Mouse (Mus musculus) lung, postnatal 0 days (tissue): ENCODE measurements around the gene Zfp719. TPM values are rescaled to one million over a fixed set of nuclear protein-coding genes. Genes with fewer than 3 reads are reported as not detected.
A peak's percentile ranks its signal among the peaks of the same experiment; 100 is the strongest.

ENCODE experiments used
- ATAC-seq: fragments of 200-750 bp; cut with Nextera tagmentation; 2 replicates; pipeline ENCODE4 v1.8.0; 2017; ENCODE audit warnings: moderate library complexity
- DNase-seq: peaks from one replicate; pipeline ENCODE4 v3.0.0-alpha.2; 2016; ENCODE audit warnings: low spot score
- H3K27ac ChIP-seq: fragments of 300-500 bp; sonication (generic); 2 replicates; pipeline ENCODE4 v1.5.1; 2014; ENCODE audit warnings: antibody characterized with exemption, mild to moderate bottlenecking, low read length, mixed read lengths
- H3K27me3 ChIP-seq: fragments of 300-500 bp; sonication (generic); replicated peaks from 2 replicates; pipeline ENCODE4 v1.6.1; 2014; ENCODE audit warnings: low read length, mixed read lengths; ENCODE audit not compliant: insufficient read depth
- H3K36me3 ChIP-seq: fragments of 300-500 bp; sonication (generic); 2 replicates; pipeline ENCODE4 v1.6.1; 2014; ENCODE audit warnings: low read length, mixed read lengths; ENCODE audit not compliant: insufficient read depth
- H3K4me1 ChIP-seq: fragments of 300-500 bp; sonication (generic); 2 replicates; pipeline ENCODE4 v1.6.1; 2014; ENCODE audit warnings: antibody characterized with exemption, low read depth, low read length, mixed read lengths; ENCODE audit not compliant: insufficient read depth
- H3K4me2 ChIP-seq: fragments of 300-500 bp; sonication (generic); replicated peaks from 2 replicates; pipeline ENCODE4 v1.6.1; 2014; ENCODE audit warnings: low read depth, mild to moderate bottlenecking, low read length, moderate library complexity, mixed read lengths
- H3K4me3 ChIP-seq: fragments of 300-500 bp; sonication (generic); 2 replicates; pipeline ENCODE4 v1.5.1; 2014; ENCODE audit warnings: low read depth, low read length
- H3K9ac ChIP-seq: fragments of 300-500 bp; sonication (generic); replicated peaks from 2 replicates; pipeline ENCODE4 v1.6.1; 2014; ENCODE audit warnings: low read depth, mild to moderate bottlenecking
- H3K9me3 ChIP-seq: fragments of 300-500 bp; sonication (generic); 2 replicates; pipeline ENCODE4 v1.6.1; 2016; ENCODE audit warnings: low read length, mixed read lengths
- CTCF ChIP-seq: IDR thresholded peaks from 2 replicates; pipeline ENCODE4 v1.5.1; 2016; ENCODE audit warnings: antibody characterized with exemption, mild to moderate bottlenecking
- EP300 ChIP-seq: IDR thresholded peaks from 2 replicates; pipeline ENCODE4 v1.6.1; 2016; ENCODE audit warnings: antibody characterized with exemption, mild to moderate bottlenecking, control low read depth
- WGBS: fragments of 180-500 bp; shearing (Covaris S2); extraction: QIAGEN DNeasy Blood & Tissue Kit; methylation state at CpG from one replicate; pipeline ENCODE4 v1.1.7; 2014; 5-methylcytosine and 5-hydroxymethylcytosine counted together
- polyA plus RNA-seq: library from polyadenylated mRNA; unstranded; fragments of >200 nt; fragmentation: Nextera tagmentation; extraction: Ambion mirVana; gene quantifications from 2 replicates; pipeline ENCODE4 v1.2.1, GENCODE M21; 2015

Gene Zfp719
- polyA plus RNA-seq, 1 experiment from 2014 or later, result 6.0 TPM

DNA sequence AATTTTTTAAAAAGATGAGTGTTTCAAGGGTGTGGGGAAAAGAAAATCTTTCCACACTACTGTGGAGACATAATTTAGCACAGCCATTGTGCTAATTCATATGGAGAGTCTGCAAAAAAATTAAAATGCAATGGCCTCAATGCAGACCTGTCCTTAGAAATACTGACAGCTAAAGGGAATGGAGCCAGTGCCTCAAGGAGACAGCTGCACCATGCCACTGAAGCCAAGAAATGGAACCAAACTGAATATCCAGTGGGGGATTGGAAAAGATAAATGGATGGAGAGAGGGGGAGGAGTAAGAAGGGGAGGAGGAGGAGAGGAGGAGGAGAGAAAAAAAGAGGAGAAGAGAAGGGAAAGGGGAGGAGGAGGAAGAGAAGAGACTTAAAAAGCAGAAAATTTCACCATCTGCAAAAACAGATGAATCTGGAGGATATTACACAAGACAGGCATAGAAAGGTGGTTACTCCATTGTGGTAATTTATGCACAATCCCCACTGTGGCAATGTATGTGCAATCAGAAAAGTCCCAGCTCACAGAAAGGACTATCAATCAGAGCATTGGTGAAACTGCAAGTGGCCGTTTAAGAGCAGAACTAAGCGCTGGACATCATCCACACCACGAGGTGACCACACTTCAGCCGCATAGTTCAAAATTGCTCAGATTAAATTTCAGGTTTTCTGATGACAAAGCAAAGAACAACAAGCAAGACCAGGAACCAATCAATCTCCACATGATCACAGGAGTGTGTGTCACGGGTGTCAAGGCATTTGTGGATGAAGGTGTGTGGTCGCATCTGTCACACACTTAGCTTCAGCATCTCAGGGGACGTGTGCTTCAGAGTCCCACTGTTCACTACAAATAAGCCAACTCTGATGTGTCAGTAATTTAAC is 33.5 kb upstream of the Zfp719 start:
- ATAC-seq (no peak), DNase-seq (peak; percentile 34)
- Histone ChIP-seq H3K9me3 (no peaks in the 10 kb centered on the region), H3K9ac (no peak overlapping the region), H3K27me3 (no peaks in the 10 kb centered on the region), H3K27ac (no peak overlapping the region), H3K36me3 (no peaks in the 10 kb centered on the region), H3K4me3 (no peak overlapping the region), H3K4me2 (no peak overlapping the region), H3K4me1 (no peaks in the 10 kb centered on the region)
- TF ChIP-seq EP300 (no peak; the same call in 1 of the 2 replicates), CTCF (no peak)
- 44% methylated on average over 7 of the region's 7 CpGs for WGBS

DNA sequence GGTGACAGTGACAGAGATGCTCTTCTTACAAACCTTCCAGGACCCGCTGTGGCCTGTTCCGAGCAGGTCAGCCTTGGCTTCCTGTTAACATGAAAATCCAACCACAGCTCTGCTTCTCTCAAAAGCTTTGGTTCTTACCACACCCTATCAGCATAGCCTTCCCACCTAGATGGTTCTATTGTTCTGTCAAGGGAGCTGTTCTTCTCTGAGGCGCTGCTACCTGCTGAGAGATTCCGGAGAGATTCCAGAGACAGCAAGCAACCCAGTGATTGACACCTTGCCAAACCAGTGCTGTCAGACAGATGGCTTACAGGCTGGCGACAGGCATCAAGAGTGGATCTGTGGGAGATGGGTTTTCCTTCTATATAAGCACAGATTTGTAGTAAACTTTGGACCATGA is 31.7 kb upstream of the Zfp719 start:
- Histone ChIP-seq H3K9ac (no peak overlapping the region), H3K4me3 (no peak overlapping the region), H3K27ac (no peak overlapping the region), H3K27me3 (no peaks in the 10 kb centered on the region), H3K36me3 (no peaks in the 10 kb centered on the region), H3K4me1 (no peaks in the 10 kb centered on the region), H3K4me2 (no peak overlapping the region), H3K9me3 (no peaks in the 10 kb centered on the region)
- ATAC-seq (no peak), DNase-seq (no peak)
- TF ChIP-seq CTCF (no peak), EP300 (no peak)
- WGBS, result 36% methylated on average over 5 of the region's 5 CpGs

DNA sequence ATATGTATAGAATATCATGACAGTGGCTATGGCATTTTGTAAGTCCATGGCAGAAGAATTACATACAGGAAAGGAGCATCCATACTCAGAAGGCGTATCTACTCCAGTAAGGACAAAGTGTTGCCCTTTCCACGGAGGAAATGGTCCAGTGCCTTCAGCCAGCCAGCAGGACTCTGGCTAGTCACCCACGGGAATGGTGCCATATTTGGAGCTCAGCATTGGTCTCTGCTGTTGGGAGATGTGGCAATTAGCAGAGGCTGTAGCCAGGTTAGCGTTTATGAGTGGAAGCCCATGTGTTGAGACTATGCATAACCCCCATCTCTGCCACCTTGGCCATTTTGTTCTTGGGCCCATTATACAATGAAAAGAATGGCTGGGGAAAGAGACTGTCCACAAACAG is 31.2 kb upstream of the Zfp719 start:
- H3K36me3 ChIP-seq, result no peaks in the 10 kb centered on the region
- no peaks in the 10 kb centered on the region for H3K27me3 ChIP-seq
- H3K4me3 ChIP-seq, result no peak overlapping the region
- H3K9me3 ChIP-seq, result no peaks in the 10 kb centered on the region
- H3K4me2 ChIP-seq, result no peak overlapping the region
- H3K27ac ChIP-seq, result no peak overlapping the region
- H3K9ac ChIP-seq, result no peak overlapping the region
- ATAC-seq, result no peak
- no peak for TF ChIP-seq CTCF
- TF ChIP-seq EP300, result no peak
- no peak for DNase-seq
- no peaks in the 10 kb centered on the region for H3K4me1 ChIP-seq
- 76% methylated on average over 4 of the region's 4 CpGs for WGBS

DNA sequence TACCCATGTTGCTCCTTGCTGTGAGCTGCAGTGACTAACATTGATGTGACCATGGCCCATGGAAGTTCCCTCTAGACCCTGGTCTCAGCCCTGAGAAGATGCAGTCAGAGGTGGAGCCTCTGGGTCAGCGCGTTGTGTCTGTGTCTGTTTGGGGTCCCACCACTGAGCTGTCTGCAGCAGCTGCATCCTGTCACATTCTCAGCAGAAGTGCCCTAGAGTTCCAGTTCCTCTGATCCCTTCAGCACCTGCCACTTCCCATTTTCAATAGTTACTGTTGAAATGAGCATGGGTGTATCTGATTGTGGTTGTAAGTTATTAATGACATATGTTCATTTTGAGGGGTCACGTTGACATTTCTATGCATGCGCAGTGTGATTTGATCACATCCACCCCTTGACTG is 26.3 kb upstream of the Zfp719 start:
- Histone ChIP-seq H3K9ac (no peak overlapping the region), H3K4me1 (no peaks in the 10 kb centered on the region), H3K27ac (no peak overlapping the region), H3K36me3 (no peaks in the 10 kb centered on the region), H3K4me3 (no peak overlapping the region), H3K4me2 (no peak overlapping the region), H3K9me3 (no peaks in the 10 kb centered on the region), H3K27me3 (no peaks in the 10 kb centered on the region)
- DNase-seq (no peak), ATAC-seq (no peak)
- WGBS, result 66% methylated on average over 4 of the region's 4 CpGs
- TF ChIP-seq EP300 (no peak), CTCF (no peak)

DNA sequence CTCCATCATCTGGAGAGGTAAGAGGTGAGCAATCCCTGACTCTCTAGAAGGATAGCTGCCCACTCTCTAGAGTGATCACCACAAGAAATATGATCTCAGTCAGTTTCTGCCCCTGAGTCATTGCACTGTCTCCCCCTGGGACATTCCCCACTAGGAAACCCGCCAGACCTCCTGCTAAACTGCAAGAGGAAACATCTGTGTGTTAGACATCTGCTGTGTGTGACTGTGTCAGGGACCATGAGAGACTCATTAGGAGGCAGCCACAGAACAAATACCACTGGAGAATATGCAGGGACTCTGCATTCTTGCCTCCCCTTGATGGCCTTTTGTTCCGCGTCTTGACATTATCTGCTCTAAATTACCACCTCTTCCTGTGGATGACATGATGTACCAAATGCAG is 24.9 kb upstream of the Zfp719 start:
- ATAC-seq (no peak), DNase-seq (no peak)
- Histone ChIP-seq H3K36me3 (no peaks in the 10 kb centered on the region), H3K4me3 (no peak overlapping the region), H3K4me2 (no peak overlapping the region), H3K9ac (no peak overlapping the region), H3K9me3 (no peaks in the 10 kb centered on the region), H3K27me3 (no peaks in the 10 kb centered on the region), H3K4me1 (no peaks in the 10 kb centered on the region), H3K27ac (no peak overlapping the region)
- WGBS, result 58% methylated on average over 3 of the region's 3 CpGs
- TF ChIP-seq EP300 (no peak), CTCF (no peak)

DNA sequence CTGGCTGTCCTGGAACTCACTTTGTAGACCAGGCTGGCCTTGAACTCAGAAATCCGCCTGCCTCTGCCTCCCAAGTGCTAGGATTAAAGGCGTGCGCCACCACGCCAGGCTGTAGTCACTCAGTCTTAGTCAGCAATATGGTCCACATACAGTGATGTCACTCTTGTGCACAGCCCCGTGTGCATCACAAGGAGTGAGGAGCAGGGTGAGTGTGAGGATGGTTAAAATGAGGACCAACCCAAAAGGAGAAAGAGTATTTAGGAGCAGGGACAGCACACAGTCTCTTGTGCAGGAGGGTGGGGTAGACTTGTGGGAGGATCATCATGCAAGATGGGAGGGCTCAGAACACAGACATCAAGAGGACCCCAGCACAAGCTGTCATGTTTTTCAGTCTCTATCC is 24.1 kb upstream of the Zfp719 start:
- TF ChIP-seq EP300 (no peak), CTCF (no peak)
- Histone ChIP-seq H3K4me3 (no peak overlapping the region), H3K27me3 (no peaks in the 10 kb centered on the region), H3K36me3 (no peaks in the 10 kb centered on the region), H3K27ac (no peak overlapping the region), H3K4me2 (no peak overlapping the region), H3K4me1 (no peaks in the 10 kb centered on the region), H3K9me3 (no peaks in the 10 kb centered on the region), H3K9ac (no peak overlapping the region)
- DNase-seq (no peak), ATAC-seq (no peak)
- WGBS, result 91% methylated on average over 5 of the region's 5 CpGs
